Mouse (Mus musculus): ENCODE results near the gene Tmcc3.
A peak's percentile ranks its signal among the peaks of the same experiment; 100 is the strongest.

The Tmcc3 gene

GRCm38 (mm10) chr10:94360664-94361063 lies 48.9 kb downstream of the Tmcc3 start:
- ATAC-seq (ENCODE audit: low TSS enrichment) = no peak

DNA sequence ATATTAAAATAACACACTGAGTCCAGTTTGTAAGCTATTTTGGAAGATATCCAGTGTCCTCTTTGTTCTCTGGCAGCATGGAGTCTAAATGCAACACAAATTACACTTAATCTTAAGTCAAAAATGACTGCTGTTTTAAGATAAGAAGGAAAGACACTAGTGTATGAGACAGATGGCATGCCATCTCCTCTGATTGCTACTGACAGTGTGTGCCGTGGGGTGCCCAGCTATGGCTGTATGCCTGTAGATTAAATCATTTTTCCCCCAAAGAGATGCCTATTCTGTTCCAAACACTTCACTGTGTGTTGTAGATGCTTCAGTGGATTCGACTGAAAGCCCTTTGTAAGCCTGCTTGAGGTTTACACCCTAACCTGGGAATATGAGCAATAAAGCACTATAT lies 59.5 kb downstream of the Tmcc3 start:
- ATAC-seq (ENCODE audit: low TSS enrichment) = no peak

- ATAC-seq (ENCODE audit: low TSS enrichment) = no peak
Observed at GRCm38 (mm10) chr10:94376941-94377340, 65.2 kb downstream of the Tmcc3 start.

DNA sequence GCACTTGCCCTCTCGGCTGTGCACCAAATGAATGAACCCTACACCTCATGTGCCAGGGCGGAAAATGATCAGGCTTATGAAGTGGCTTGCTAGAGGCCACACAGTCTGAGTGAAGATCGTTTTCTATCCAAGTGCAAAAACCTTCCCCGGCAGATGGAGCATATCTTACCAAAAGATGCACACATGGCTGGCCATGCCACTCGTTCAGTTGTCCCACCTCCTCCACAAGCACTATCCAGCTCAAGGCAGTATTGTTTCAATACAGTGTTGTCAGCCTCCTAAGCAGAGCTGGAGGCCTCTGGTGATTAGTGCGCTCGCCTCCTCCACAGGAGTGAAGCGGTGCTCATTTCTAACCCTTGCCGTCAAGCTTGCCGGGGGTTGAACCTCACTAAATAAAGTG lies 66.1 kb downstream of the Tmcc3 start:
- ATAC-seq (ENCODE audit: low TSS enrichment) = peak; percentile 48

GRCm38 (mm10) chr10:94378383-94378782 lies 66.6 kb downstream of the Tmcc3 start:
- peak; percentile 97 for ATAC-seq (ENCODE audit: low TSS enrichment)

DNA sequence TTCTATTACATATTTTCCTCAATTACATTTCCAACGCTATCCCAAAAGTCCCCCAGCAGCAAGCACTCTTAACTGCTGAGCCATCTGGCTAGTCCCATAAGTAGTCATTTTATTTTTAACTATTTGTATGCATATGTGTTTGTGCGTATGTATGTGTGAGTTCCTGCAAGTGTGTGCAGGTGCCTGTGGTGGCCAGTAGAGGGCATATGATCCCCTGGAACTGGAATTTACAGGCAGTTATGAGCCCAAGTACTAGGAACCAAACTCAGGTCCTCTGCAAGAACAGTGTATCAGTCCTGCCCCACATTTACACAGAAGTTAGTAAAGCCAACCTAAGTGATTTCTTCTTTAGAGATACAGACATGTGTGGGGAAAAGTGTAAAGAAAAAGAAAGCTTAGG lies 68.3 kb downstream of the Tmcc3 start:
- ATAC-seq (ENCODE audit: low TSS enrichment) = no peak

- ATAC-seq (ENCODE audit: low TSS enrichment) = no peak
Observed at GRCm38 (mm10) chr10:94380662-94381392, 69.1 kb downstream of the Tmcc3 start.

DNA sequence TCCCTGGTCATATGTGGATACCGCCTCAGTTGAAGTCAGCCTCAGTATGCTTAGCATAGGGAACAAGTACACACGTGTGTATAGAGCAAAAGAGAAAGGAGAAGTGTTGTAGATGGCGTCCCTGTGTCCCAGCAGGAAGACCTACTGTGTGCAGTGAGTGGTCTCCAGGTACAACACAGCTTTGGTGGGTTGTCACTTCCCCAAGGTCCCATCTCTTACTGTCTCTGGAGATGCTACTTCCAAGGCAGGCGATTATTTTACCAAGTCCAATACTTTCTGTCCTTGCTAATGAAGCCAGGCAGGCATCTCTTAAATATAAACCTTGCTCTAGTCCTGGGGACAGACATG lies 69.6 kb downstream of the Tmcc3 start:
- no peak for ATAC-seq (ENCODE audit: low TSS enrichment)

GRCm38 (mm10) chr10:94382618-94383017 lies 70.9 kb downstream of the Tmcc3 start:
- no peak for ATAC-seq (ENCODE audit: low TSS enrichment)

DNA sequence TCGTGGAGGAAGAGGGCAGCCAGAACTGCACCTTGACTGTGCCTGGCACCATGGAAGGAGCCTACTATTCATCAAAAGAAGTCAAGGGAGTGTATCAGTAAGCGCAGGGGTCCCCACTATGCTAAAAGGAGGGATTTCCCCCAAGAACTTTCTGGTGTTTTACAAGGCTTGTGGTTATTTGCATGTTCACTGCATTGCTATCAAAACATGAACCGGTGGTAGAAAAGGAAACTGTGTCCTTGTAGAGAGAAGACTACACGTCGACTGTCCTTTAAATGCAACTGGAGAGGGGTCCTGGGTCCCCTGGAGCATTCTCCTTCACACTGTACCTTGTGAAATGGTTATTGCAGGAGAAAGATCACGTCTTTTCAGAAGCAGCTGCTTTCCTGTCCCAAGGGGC lies 71.8 kb downstream of the Tmcc3 start:
- ATAC-seq (ENCODE audit: low TSS enrichment) = no peak

GRCm38 (mm10) chr10:94389219-94389618 lies 77.5 kb downstream of the Tmcc3 start:
- ATAC-seq (ENCODE audit: low TSS enrichment) = no peak

DNA sequence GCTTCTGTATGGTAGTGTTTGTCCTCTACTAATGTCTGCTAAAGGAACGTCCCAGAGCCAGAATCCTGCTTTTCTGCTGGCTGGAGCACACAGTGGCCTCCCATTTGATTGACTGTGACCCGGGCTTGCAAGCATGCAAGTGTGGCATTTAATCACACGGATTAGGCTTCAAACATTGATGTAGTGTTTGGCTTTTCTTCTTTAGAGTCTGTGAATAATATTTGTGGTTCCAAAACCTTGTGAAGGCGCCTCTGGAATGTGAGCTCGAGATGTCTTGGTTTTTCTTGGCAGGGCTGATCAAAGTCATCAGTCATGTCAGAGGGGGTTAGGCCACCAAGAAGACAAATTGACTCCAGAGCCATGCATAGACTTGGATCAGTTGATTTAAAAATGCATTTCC lies 79.3 kb downstream of the Tmcc3 start:
- ATAC-seq (ENCODE audit: low TSS enrichment) = no peak

DNA sequence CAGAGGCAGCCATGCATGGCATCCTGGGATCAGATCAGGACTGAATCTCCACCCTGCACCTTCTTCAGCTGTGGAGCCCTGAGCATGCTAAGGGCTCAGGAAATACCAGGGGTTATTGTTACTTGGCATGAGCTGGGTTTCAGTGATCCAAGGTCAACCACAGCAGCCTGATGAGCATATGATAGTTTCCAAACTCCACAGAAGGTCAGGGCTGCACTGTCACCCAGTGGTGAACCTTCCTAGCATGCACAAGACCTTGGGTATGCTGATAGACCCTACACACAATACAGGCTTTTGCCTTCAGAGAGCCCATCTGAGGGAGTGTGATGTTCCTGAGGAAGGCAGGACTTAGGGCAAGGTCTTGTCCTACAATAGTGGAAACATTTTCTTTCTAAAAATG lies 82.5 kb downstream of the Tmcc3 start:
- no peak for ATAC-seq (ENCODE audit: low TSS enrichment)

- ATAC-seq (ENCODE audit: low TSS enrichment) = no peak
Observed at GRCm38 (mm10) chr10:94397833-94398596, 86.3 kb downstream of the Tmcc3 start.

DNA sequence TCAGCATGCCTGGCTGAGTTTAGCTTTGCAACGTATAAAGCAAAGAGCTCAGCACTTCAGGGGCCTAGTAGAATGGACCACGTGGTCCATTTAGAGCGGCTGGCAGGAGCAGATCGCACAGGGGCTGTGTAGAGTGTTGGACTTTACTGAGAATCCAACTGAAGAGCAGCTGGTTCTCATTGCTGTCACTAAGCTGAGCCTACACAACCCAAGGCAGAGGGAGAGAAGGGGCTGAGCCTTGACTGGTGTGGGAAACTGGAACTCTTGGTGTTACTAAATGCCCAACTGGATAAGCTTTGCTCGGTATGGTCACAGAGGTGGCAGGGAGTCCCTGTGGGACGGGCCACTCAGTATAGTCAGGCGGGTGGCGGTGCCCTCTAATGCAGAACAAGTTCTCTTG lies 89.1 kb downstream of the Tmcc3 start:
- no peak for ATAC-seq (ENCODE audit: low TSS enrichment)

DNA sequence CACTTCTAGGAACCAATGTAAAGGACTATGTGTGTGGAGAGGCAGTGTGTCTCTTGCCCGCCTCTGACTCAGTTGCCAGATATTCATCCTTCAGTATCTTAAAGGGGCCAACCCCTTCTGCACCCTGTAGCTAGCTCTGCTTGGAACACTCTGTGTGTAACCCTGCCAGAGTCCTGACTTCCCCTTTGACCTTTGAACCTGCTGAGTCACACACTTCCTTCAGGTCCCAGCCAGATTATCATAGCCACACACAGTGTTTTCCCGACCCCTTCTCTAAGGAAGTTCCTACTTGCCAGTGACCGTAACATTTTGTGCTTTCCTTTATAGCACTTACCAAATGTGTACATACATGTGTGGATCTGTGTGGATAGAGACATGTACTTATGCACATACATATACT lies 93.7 kb downstream of the Tmcc3 start:
- ATAC-seq (ENCODE audit: low TSS enrichment) = no peak

GRCm38 (mm10) chr10:94406821-94407220 lies 95.1 kb downstream of the Tmcc3 start:
- ATAC-seq (ENCODE audit: low TSS enrichment) = no peak

DNA sequence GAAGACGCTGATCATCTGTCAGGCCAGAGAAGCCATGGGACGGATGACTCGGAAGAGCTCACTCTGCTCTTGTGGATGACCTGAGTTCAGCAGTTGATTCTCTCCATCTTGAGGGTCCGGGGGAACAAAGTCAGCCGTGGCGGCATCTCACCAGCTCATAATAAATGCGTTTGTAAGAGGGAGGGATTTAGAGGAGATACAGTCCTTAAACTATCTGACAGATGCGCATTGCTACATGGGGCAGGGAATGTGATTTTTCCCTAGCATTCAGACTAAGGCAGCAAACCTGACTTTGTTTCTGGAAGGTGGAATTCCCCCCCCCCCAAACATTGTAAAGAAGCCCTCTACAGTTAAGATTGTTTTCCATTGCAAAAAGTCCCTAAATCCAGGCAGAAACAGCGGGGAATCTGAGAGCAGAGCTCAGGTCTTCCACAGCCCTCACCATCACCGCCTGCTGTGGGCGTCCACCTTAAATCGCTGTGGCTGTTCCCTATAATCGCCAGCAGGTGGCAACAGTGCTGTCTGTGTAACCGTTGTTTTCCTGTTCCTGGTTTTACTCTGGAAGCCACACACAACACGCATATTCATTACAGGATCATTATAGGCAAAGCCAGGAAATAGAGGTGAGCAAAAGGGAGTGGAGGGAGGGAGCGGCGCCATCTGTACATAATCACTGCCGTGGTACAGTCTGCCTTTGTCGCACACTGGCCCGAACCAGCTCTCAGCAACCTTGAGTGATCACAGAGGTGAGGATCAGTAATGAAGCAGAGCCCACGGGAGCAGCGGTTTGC lies 96.8 kb downstream of the Tmcc3 start:
- peak; percentile 92 for ATAC-seq (ENCODE audit: low TSS enrichment)

GRCm38 (mm10) chr10:94409661-94410060 lies 97.9 kb downstream of the Tmcc3 start:
- peak; percentile 80 for ATAC-seq (ENCODE audit: low TSS enrichment)

GRCm38 (mm10) chr10:94411594-94411993 lies 99.8 kb downstream of the Tmcc3 start:
- no peak for ATAC-seq (ENCODE audit: low TSS enrichment)

GRCm38 (mm10) chr10:94413770-94414651 lies 102.3 kb downstream of the Tmcc3 start:
- ATAC-seq (ENCODE audit: low TSS enrichment) = 0 out of 2 replicates have a peak, but pooled peaks have one; percentile 24

Data from frontal cortex, adult (tissue).